In the genomic region with DNA sequence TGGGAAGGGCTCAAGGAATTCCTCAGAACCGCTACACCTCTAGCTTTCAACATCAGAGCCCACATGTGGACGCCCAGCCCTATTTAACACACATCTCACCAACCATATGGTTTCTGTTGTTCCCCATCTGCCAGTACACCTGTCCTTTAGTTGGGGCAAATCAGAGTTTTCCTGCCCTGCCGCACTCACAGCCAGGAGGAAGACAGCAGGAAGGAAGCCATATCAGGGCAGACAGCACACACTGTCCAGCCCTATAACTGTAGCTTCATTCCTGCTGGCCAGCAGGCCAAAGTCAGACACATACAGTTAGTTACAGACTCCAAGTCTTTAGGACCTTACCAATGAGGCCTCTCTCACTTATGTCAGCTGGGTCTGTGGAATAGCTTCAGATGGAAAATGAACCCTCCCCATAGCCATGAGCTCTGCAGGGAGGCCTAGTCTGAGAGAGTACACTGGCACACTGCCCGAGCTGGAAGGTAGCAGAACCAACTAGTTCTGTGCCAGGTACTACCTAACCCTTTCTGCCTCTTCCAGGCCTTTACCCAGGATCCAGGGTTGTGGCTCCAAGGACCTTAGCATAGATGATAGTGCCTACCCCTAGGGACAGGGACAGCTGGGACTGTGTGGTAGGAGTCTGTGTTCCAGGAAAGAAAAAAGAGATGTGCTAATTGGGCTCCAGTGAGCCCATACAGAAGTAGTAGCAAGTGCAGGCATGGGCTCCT, we compare ENCODE assay signal across 11 mouse cellular contexts. TPM values are rescaled to one million over a fixed set of nuclear protein-coding genes. Genes with fewer than 3 reads are reported as not detected.
DNase-seq lines count a peak whose midpoint lies in the region; ATAC-seq and TF ChIP-seq lines count a peak whose summit lies in the region.
"Had no signal": no experiment of that assay in that cellular context is flagged by ENCODE, and none has a peak within 500 bp of the region (broad histone marks: within the 10 kb centered on the region; RNA-seq: fewer than 3 reads in every experiment).

No protein-coding gene starts in this region.

- no peak overlapping the region for H3K9ac ChIP-seq in heart, adult 2 months (ENCODE audit: low read depth, low read length)
- no peak overlapping the region for H3K9ac ChIP-seq in heart, embryonic 11.5 days (ENCODE audit: low read depth, low read length)
- H3K9ac ChIP-seq in heart, embryonic 12.5 days, result 0 out of 2 replicates have a peak overlapping the region, but pooled peaks have one; percentile 10
- H3K9ac ChIP-seq: liver, embryonic 13.5 days; midbrain, embryonic 12.5 days had no signal

- no peak for TF ChIP-seq EP300 in heart, adult 2 months (IDR thresholded peaks at IDR 0.05; ENCODE audit: insufficient read depth, low read depth, low read length)

- peak; percentile 54 to 65 for DNase-seq in heart, adult 2 months
- DNase-seq in Muller cell, postnatal 12 days (ENCODE audit: inconsistent ontology term), result peak; percentile 57
- DNase-seq in brain, adult 2 months (ENCODE audit: low read depth, low spot score), result peak; percentile 90
- no peak for DNase-seq in retina, embryonic 14.5 days (ENCODE audit: low spot score)
- DNase-seq in spleen, postnatal 10 days (ENCODE audit: low spot score in 2 of 2), result no peak
- DNase-seq in left cerebral cortex, adult 18-20 months (ENCODE audit: low spot score in 2 of 2), result no peak
- DNase-seq: liver, embryonic 13.5 days had no signal

- WGBS in heart, adult 2 months, result 69% methylated on average over 4 of the region's 4 CpGs
- 86% methylated on average over 4 of the region's 4 CpGs for WGBS in heart, embryonic 11.5 days (ENCODE audit: insufficient replicate concordance)
- 86% methylated on average over 4 of the region's 4 CpGs for WGBS in heart, embryonic 12.5 days

- H3K27ac ChIP-seq in heart, adult 2 months, result peak overlapping the region; percentile 51
- no peak overlapping the region for H3K27ac ChIP-seq in heart, embryonic 11.5 days (ENCODE audit: low read depth, low read length)
- H3K27ac ChIP-seq in heart, embryonic 12.5 days (ENCODE audit: poor library complexity, severe bottlenecking), result 0 out of 2 replicates have a peak overlapping the region, but pooled peaks have one; percentile 1
- H3K27ac ChIP-seq: kidney, postnatal 0 days; liver, embryonic 13.5 days; midbrain, embryonic 12.5 days had no signal

- no peak for TF ChIP-seq POLR2A in heart, adult 2 months (IDR thresholded peaks at IDR 0.05; ENCODE audit: insufficient read depth, low read depth, low read length)

- no peak overlapping the region for H3K4me3 ChIP-seq in heart, adult 2 months
- H3K4me3 ChIP-seq in heart, embryonic 11.5 days (ENCODE audit: low read depth, low read length), result no peak overlapping the region
- no peak overlapping the region for H3K4me3 ChIP-seq in heart, embryonic 12.5 days
- H3K4me3 ChIP-seq: liver, embryonic 13.5 days; midbrain, embryonic 12.5 days had no signal

- H3K4me2 ChIP-seq in heart, embryonic 11.5 days, result no peak overlapping the region
- H3K4me2 ChIP-seq in heart, embryonic 12.5 days, result no peak overlapping the region
- H3K4me2 ChIP-seq: liver, embryonic 13.5 days; midbrain, embryonic 12.5 days had no signal

- ATAC-seq in heart, embryonic 11.5 days (replicated peaks; ENCODE audit: insufficient number of reproducible peaks, low FRiP score, low TSS enrichment), result no peak
- ATAC-seq in heart, embryonic 12.5 days (ENCODE audit: insufficient number of reproducible peaks, low FRiP score), result no peak

- peaks cover 23% of the 10 kb centered on the region; the same call in 1 of the 2 replicates for H3K4me1 ChIP-seq in heart, adult 2 months (ENCODE audit: control insufficient read depth, insufficient read depth, low read length)
- peaks cover 29% of the 10 kb centered on the region for H3K4me1 ChIP-seq in heart, embryonic 11.5 days (ENCODE audit: control insufficient read depth, insufficient read depth, low read length)
- peaks cover 65% of the 10 kb centered on the region for H3K4me1 ChIP-seq in heart, embryonic 12.5 days (replicated peaks)
- H3K4me1 ChIP-seq: midbrain, embryonic 12.5 days had no signal

- H3K9me3 ChIP-seq in heart, embryonic 11.5 days (replicated peaks; ENCODE audit: control insufficient read depth, low read length), result no peaks in the 10 kb centered on the region
- H3K9me3 ChIP-seq in heart, embryonic 12.5 days (replicated peaks), result no peaks in the 10 kb centered on the region
- H3K9me3 ChIP-seq: liver, embryonic 13.5 days; midbrain, embryonic 12.5 days had no signal

- no peaks in the 10 kb centered on the region for H3K27me3 ChIP-seq in heart, adult 2 months (ENCODE audit: control insufficient read depth, insufficient read depth, low read length)
- H3K27me3 ChIP-seq in heart, embryonic 11.5 days (ENCODE audit: control insufficient read depth, insufficient read depth, low read length), result no peaks in the 10 kb centered on the region
- no peaks in the 10 kb centered on the region for H3K27me3 ChIP-seq in heart, embryonic 12.5 days (replicated peaks)
- H3K27me3 ChIP-seq: liver, embryonic 13.5 days; midbrain, embryonic 12.5 days had no signal

- no peaks in the 10 kb centered on the region for H3K79me2 ChIP-seq in heart, adult 2 months (replicated peaks; ENCODE audit: control insufficient read depth, insufficient read depth, low read length)

- H3K36me3 ChIP-seq in heart, adult 2 months (ENCODE audit: control insufficient read depth, insufficient read depth, low read length), result peaks cover 43% of the 10 kb centered on the region
- peaks cover 83% of the 10 kb centered on the region for H3K36me3 ChIP-seq in heart, embryonic 11.5 days (ENCODE audit: control insufficient read depth, insufficient read depth, low read length)
- H3K36me3 ChIP-seq in heart, embryonic 12.5 days, result peaks cover 99% of the 10 kb centered on the region

- intact Hi-C loops in heart, adult 2 months (cut with DNase I), result no loop called here

- TF ChIP-seq CTCF in heart, adult 2 months (IDR thresholded peaks at IDR 0.05), result no peak

RNA-seq across cellular contexts. Expression of gene Wdr1, which starts 19.4 kb away (rescaled TPM):
- total RNA-seq in heart, adult 2 months (2021), result 100 to 1,000 TPM; 107 to 119 TPM
- polyA plus RNA-seq in heart, adult 2 months (2012; rRNA removed), result 105 and 144 TPM in 2 replicates
- polyA plus RNA-seq in heart, embryonic 11.5 days (2014; fragmentation: Nextera tagmentation; extraction: Ambion mirVana), result 244 and 288 TPM in 2 replicates
- polyA plus RNA-seq in heart, embryonic 12.5 days (2016; fragmentation: Nextera tagmentation; extraction: Ambion mirVana), result 253 and 257 TPM in 2 replicates
- 100 to 1,000 TPM; 150 to 157 TPM for total RNA-seq in left cerebral cortex, adult 18-20 months (2021)

RNA-seq across cellular contexts. Expression of gene Slc2a9, which starts 40.7 kb away (rescaled TPM):
- total RNA-seq in heart, adult 2 months (2021), result 1 to 10 TPM; 1.3 to 1.6 TPM
- polyA plus RNA-seq in heart, adult 2 months (2012; rRNA removed), result 1.6 and 1.9 TPM in 2 replicates
- 0.19 and 0.49 TPM in 2 replicates for polyA plus RNA-seq in heart, embryonic 11.5 days (2014; fragmentation: Nextera tagmentation; extraction: Ambion mirVana)
- polyA plus RNA-seq in heart, embryonic 12.5 days (2016; fragmentation: Nextera tagmentation; extraction: Ambion mirVana), result 0.22 and 0.71 TPM in 2 replicates
- total RNA-seq in left cerebral cortex, adult 18-20 months (2021), result 1 to 10 TPM in 1 of 2 experiments, under 1 TPM in 1; 0.70 to 1.1 TPM

Comparison
In these comparisons a context has a peak if more than half of its experiments do, and no peak if none do; other contexts are left out.
1. DNase-seq: peak in heart, adult 2 months (2 of 2), Muller cell, postnatal 12 days (single experiment) and brain, adult 2 months (single experiment); none in retina, embryonic 14.5 days (single experiment), spleen, postnatal 10 days (0 of 2) and left cerebral cortex, adult 18-20 months (0 of 2).